Mouse (Mus musculus) embryo, embryonic 9.5 days (tissue): ENCODE measurements around the gene Csnk1d.

Experiments
- DNase-seq: peaks from one replicate; pipeline ENCODE4 v3.0.0-alpha.2; 2017; ENCODE audit errors: extremely low spot score

Csnk1d gene

GRCm38 (mm10) chr11:120954936-120955335 is 36.2 kb downstream of the Csnk1d start:
- DNase-seq, result no peak

DNA sequence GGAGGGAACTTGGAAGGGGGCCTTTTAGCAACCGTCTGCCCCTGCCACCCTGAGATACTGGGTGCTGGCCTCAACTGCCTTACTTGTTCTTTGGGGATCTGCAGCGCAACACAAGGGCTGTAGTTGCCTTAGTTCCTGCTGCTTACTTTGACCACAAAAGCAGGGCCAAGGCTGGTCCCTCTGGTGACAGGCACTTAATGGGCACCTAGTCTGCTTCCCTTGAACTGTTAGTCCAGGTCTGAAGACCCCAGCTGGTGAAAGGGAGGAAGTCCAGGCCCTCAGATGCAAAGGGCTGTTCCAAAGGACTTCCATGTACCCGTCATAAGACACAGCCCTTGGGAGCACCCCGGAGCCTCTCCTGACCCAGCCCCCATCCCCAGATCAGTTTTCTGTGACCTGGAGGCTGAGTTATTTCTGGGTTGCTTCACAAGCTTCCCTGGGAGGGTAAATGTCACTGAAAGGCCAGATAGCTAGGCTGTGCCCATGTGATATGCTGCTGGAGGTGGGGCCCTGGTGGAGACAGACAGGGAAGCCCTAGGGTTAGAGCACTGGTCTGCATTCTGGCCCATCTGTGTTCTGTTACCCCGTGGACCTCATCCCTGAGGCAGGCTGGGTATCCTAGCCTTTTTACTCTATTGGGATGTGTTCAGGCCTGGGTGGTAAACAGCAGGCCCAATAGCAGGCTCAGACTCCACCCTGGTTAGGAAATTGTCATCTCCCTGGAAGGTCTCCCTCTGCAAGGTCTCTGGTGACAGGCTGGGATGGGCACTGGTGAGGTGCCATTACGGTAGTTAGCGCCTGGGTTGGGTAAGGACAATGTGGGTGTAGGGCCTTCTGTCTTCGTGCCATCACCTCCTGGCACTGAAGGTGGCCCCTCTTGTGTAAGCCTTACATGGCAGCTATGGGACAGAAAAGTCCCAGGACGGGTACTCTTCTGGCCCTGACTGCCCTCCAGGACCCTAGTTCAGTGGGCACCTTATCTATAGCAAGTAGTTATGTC is 39.1 kb downstream of the Csnk1d start:
- no peak for DNase-seq

GRCm38 (mm10) chr11:120951237-120951636 is 39.9 kb downstream of the Csnk1d start:
- no peak for DNase-seq

DNA sequence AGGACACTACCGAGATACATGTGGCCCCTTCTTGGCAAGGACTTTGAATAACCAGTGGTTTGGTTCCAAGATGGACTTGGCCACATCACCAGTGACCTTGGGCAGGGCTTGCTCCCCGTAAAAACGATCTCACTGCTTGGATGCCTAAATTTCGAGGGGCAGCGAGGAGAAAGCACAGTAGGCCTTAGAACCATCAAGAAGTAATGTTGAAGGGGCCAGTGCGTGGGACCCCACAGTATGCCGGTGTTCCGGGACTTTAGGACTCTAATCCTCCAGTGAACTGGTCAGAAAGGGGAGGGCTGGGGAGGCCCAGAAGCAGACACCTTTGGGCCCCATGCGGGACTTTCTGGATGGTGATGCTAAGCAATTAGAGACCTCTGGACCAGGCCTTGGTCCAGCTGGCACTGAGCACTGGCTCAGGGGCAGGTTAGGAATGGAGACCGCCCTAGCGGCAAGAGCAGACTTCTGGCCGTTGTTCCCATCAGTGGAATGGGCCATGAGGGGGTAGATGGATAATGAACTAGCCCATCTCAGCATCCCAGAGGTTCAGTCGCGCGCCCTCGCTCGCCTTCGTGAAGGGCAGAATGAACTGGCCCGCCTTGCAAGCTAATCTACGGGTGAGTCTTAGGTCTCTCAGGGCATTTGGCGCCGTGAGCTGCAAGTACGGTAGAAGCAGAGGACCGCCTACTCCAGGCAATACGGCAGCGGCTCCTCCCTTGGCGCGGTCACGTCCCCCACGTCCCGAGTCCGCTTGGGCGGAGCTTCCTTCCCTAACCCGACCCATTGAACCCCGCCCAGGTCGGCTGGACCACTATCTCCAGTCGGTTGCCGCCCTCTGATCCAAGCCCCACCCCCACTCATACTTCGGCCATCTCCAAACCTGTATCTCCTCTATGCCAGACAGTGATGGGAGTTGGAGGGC is 40.6 kb downstream of the Csnk1d start:
- peak; percentile 98 for DNase-seq

DNA sequence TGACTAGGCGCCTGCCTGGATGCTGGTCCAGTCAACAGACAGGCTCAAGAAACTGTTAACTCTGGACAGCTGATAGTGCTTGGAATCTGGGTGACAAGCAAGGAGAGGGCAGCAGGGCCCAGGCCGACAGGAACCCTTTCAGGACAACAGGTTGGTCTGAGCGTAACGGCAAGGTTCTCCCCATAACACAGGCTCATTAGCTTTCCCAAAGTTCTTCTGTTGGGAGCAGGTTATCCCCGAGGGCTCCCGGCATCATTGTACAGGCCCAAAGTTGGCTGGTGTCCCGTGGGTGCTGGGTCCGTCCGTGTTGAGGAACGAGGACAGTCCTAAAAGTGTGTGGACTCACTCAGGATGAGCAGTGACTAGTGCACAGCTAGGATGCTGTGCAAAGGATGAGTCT is 41.3 kb downstream of the Csnk1d start:
- no peak for DNase-seq

DNA sequence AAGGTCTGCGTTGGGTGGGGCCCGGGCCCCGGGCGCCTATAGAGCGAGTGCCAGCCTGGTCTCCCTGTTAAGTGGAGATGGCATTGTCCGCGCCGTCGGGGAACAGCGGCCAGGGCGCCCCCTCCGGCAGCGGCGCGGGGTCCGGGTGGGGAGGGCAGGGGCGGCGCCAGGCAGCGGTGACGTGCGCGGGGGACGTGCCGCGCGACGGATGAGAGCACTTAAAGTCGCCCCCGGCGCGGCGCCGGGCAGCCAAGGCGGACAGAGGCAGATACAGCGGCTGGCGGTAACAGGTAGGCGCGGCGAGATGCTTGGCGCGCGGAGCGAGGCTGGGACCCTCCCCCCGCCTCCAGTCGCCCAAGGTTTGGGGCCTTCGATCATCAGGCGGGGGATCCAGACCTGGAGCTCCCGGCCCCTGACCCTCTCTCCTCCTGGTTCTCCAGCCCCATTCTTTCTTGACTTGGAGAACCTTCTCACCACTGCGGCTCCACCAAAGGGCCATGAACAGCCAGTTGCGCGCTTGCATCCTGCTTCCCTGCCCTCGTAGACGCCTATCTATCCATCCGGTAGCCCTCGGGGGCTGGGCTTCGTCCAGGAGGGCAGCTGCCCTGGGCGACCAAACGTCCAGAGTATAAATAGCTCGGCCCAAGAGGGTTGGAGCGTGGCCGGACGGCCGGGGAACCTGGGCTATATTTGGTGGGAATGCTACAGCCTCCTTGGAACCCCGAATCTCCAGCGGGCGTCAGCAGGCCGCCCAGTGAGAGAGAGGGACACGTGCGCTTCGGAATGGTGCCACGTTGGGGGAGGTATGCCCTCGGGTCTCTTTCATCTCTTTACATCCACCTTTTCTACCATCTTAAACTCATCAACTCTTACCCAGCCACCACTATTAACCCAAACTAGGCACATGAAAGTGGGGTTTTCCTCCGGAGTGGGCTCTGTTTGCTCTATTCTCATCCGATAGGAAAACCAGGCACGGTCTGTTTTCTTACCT is 42.0 kb downstream of the Csnk1d start:
- DNase-seq, result peak; percentile 83

DNA sequence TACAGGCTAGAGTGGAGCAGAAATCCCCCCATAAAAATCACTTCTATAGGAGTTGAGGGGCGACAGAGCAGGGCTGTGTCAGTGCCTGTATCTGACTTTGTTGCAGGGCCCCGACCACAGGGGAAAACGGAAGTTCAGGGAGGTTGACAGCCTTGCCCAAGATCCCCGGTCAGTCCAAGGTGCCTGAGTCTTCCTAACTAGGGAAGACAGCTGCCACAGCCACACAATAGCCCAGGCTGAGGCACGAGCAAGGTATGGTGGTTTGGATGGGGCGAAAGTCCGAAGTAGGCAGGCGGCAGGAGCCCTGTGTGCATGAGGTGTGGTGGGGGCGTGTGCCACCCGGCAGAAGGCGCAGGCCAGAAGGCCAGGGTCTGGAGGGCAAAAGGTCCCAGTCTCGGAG is 42.8 kb downstream of the Csnk1d start, which contains the start of gene Slc16a3:
Gene Slc16a3, plus strand, starts transcription at position 153 of the 400 bp plus-strand sequence.
- no peak for DNase-seq

- no peak for DNase-seq
Measured at GRCm38 (mm10) chr11:120945926-120946325, 45.2 kb downstream of the Csnk1d start.

GRCm38 (mm10) chr11:120945266-120945665 is 45.9 kb downstream of the Csnk1d start:
- no peak for DNase-seq

GRCm38 (mm10) chr11:120940959-120941358 is 50.2 kb downstream of the Csnk1d start:
- no peak for DNase-seq

GRCm38 (mm10) chr11:120939712-120940341 is 51.3 kb downstream of the Csnk1d start:
- no peak for DNase-seq

- no peak for DNase-seq
Measured at GRCm38 (mm10) chr11:120938795-120939194, 52.3 kb downstream of the Csnk1d start.

DNA sequence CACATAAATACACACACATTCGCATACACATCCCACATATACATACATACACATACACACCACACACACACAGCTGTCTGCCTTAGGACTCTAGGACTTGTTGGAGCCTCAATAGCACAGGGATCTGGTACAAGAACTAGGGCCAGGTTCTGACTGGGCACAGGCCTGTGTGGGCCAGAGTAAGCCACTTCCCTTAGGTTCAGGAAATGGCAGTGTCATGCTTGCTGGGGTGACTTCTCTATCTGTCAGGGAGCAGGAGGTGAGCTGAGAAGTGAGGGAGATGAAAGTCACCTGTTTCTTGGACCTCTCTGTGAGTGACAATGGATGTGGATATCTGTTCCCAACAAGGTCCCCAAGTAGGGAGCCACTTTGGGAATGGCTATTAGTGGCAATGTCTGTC is 53.2 kb downstream of the Csnk1d start:
- no peak for DNase-seq

DNA sequence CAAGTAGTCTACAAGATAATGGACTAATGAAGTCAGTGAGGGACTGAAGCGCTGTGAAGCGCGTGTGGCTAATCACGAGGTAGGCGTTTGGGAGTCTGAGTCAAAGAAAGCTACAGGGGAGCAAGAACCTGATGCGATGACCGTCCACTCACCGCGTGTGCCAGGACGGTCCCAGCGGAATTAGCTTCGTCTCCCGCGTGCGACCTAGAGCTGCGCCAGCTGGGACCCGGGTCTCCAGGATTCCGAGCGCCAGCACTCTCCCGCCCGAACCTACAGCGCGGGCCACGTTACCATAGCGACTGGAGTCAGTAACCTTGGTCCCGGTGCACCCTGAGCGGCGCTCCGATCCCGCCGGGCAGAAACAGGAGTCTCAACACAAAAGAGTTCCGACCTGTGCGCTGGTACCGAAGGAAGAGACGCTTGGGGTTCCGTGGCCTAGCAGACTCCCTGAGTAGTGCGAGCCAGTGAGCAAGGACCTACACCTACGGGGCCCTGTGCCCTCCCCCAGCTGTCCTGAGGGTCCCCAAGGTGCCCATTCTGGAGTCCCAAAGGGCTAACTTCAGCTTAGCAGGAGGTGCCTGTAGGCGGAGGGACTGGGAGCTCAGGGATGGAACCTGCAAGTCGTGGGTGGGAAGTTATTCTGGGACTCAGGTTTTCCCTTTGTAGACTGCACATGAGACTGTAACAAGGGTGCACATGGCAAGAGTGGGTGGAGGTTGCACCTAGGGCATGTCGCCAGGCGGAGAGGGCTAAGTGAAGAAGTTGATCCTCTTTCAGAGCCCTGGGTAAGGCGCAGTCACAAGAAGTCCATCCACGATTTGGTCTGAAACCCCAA is 58.3 kb downstream of the Csnk1d start, which contains the start of gene Ccdc57:
Gene Ccdc57, minus strand, starts transcription at position 309 of the 835 bp plus-strand sequence.
- peak; percentile 94 for DNase-seq

DNA sequence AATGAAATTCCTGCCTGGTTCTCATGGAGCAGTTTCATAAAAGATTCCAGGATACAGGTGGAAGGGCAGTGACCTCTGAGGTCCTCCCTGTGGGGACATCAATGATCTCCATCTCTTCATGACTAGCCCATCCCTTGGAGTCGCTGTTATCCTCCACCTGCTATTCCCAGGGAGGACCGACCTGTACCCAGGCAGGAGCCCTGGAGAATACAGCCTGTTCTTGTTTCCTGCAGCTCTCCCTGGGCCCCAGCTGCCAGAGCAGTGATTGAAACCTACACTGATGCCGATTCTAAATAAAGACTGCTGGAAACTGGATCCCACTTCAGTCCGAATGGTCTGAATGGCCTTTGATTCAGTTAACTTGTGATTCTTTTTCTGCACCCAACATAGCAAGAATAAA is 59.7 kb downstream of the Csnk1d start:
- no peak for DNase-seq

GRCm38 (mm10) chr11:120928468-120928867 is 62.7 kb downstream of the Csnk1d start:
- DNase-seq, result no peak

DNA sequence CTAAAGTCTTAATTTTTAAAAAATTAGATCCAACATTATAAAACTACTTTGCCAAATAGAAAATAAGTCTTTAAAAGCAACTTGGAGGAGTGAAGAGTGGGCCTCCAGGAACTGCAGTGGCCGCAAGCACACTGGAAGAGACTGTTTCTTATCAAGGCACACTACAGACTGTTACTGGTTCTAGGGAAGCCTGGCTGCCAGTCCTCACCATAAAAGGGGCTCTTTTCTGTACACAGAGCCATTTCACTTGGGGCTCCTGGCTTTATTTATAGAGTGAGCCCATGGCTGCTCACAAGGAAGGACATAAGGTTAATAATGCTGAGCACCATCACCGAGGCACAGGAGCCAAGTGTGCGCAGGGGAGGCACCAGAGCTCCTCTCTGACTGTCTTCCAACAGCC is 68.6 kb downstream of the Csnk1d start:
- DNase-seq, result no peak

GRCm38 (mm10) chr11:120917756-120918155 is 73.4 kb downstream of the Csnk1d start:
- no peak for DNase-seq

DNA sequence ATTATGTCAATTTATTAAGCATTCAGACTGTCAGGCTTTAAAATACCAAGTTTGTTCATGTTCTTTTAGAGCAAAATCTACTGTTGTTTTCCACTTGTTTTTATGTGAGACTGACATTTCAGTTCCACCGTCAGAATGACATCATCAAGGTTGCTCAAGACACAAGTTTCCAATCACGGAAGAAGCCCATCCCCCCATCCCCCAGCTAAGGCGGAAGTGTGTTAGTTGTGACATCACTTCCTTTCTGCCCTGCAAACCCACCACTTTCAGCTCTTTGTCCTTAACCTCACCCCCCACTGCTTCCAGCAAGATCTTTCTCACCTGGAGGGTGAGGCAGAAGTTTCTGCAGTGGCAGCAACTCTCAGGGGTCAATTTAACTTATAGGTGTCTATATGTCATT is 74.7 kb downstream of the Csnk1d start:
- DNase-seq, result no peak

DNA sequence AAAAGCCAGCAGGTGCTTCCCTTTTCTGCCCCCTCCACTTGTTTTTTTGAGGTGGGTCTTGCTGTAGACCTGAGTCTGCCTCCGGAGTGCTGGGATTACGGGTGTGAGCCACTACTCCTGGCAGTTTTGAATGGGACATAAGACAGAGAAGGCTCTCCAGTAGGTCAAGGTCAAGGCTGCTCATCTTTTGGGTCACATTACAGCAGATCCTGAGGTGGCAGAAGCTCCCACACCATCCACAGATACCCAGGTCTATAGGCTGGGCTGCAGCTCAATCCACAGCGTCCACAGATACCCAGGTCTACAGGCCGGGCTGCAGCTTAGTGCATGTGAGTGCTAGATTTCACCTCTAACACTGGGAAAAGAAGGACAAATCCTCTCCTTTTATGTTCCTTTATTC is 77.3 kb downstream of the Csnk1d start:
- DNase-seq, result no peak
